Mouse (Mus musculus): ENCODE data around the gene Gm10638.

Gene Gm10638

DNA sequence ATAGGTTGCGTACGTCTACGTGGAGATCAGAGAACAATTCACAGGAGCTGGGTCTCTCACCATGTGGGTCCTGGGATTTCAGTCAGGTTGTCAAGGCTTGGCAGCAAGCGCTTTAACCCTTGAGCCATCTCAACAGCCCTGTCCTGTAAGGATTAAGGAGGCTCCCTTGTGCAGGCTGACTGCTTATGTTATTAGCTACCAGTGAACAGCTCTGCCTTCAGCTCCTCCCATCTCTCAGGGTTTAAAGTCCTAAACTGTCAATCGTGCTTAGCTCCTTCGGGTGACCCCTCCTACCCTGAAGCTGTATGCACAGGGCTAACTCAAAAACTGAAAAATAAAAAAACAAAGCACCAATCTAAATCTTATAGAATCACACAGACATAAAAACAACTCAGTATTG lies 46.0 kb downstream of the Gm10638 start:
- peak; percentile 47 for DNase-seq

DNA sequence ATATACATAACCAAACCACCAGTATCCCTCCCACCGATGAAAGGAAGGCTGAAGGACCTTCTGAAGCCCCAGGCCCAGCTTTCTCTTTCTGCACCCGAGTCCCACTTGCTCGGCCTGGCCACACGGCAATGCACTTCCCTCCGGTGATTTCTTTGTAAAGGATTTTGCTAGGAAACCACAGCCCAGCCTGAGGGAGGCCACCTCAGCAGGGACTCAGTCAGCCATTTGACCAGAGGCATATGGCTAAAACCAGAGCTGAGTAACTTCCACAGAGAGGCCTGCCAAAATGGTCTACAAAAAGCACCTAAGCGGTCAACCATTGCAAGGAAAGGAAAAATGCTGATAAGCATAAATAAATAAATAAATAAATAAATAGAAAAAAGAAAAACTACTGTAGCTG lies 49.2 kb downstream of the Gm10638 start:
- DNase-seq, result no peak

Data from kidney, adult 9 months (tissue).